8 mouse cellular contexts compared by ENCODE assay signal in the genomic region with DNA sequence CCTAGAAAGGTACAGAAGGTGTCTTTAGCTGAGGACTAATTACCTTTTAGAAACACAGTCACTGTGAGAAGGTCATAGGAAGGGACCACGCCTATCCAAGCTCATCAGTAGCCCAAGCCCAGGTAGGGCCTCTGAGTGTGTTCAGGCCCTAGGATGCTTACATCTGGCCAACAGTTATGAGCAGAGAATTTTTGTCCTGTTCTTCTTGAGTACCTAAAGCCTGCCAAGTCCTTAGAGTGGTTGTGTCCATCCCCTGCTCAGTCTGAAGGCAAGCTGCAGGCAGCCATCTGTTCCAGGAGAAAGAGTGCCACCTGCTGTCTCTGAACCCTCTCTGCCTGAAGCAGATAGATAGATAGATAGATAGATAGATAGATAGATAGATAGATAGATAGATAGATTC.
DNase-seq lines count a peak whose midpoint lies in the region; ATAC-seq and TF ChIP-seq lines count a peak whose summit lies in the region.

No protein-coding gene starts in this region.

- H3K36me3 ChIP-seq in hindbrain, embryonic 16.5 days (ENCODE audit: control insufficient read depth, insufficient read depth, low read length) = no peaks in the 10 kb centered on the region
- H3K36me3 ChIP-seq in stomach, postnatal 0 days (ENCODE audit: control insufficient read depth, insufficient read depth, low read length) = no peaks in the 10 kb centered on the region

- WGBS in hindbrain, embryonic 16.5 days = 96% methylated on average over 1 of the region's 1 CpGs
- 87% methylated on average over 1 of the region's 1 CpGs for WGBS in stomach, postnatal 0 days

- no peak for DNase-seq in frontal cortex, postnatal 25 days (ENCODE audit: low spot score in 2 of 2)
- DNase-seq in 3T3-L1 (ENCODE audit: low read depth, low spot score) (peak; percentile 76), liver (no peak)
- peak; percentile 27 to 55 for DNase-seq in adrenal gland, postnatal 36 days
- DNase-seq in left cerebral cortex, postnatal 25 days (ENCODE audit: low spot score in 2 of 2) = peak; percentile 63 to 89
- DNase-seq in stomach, postnatal 0 days (ENCODE audit: low spot score) = no peak

- no peaks in the 10 kb centered on the region for H3K4me1 ChIP-seq in hindbrain, embryonic 16.5 days (ENCODE audit: control insufficient read depth, insufficient read depth, low read depth, low read length)
- no peaks in the 10 kb centered on the region for H3K4me1 ChIP-seq in stomach, postnatal 0 days (replicated peaks; ENCODE audit: control insufficient read depth, insufficient read depth)

- intact Hi-C loops in left cerebral cortex, postnatal 25 days (cut with DNase I) = loop anchor here (5.0 kb wide), 8 partner anchors 103 to 718 kb away; partner anchors contain the start of gene Atp1b1

- no peaks in the 10 kb centered on the region for H3K27me3 ChIP-seq in hindbrain, embryonic 16.5 days (replicated peaks; ENCODE audit: control insufficient read depth, insufficient read depth, low read length)
- no peaks in the 10 kb centered on the region for H3K27me3 ChIP-seq in stomach, postnatal 0 days (ENCODE audit: control insufficient read depth, insufficient read depth, low read length)

- peak; percentile 80 for ATAC-seq in frontal cortex, adult (ENCODE audit: low TSS enrichment)
- ATAC-seq in hindbrain, embryonic 16.5 days = peak; percentile 76
- ATAC-seq in stomach, postnatal 0 days (ENCODE audit: low FRiP score, low TSS enrichment) = no peak

- H3K9ac ChIP-seq in hindbrain, embryonic 16.5 days (ENCODE audit: low read depth, low read length) = no peak overlapping the region
- no peak overlapping the region for H3K9ac ChIP-seq in stomach, postnatal 0 days (ENCODE audit: low read length)

- no peak overlapping the region for H3K4me2 ChIP-seq in hindbrain, embryonic 16.5 days (ENCODE audit: low read length)
- H3K4me2 ChIP-seq in stomach, postnatal 0 days (replicated peaks; ENCODE audit: low read depth) = no peak overlapping the region

- peak; percentile 68 for TF ChIP-seq CTCF in stomach, postnatal 0 days (IDR thresholded peaks at IDR 0.05; ENCODE audit: low read depth)

- no peak overlapping the region for H3K27ac ChIP-seq in hindbrain, embryonic 16.5 days (ENCODE audit: low read depth, low read length)
- H3K27ac ChIP-seq in stomach, postnatal 0 days (replicated peaks) = no peak overlapping the region

- no peak for TF ChIP-seq EP300 in stomach, postnatal 0 days (optimal IDR thresholded peaks at IDR 0.05)

- H3K4me3 ChIP-seq in hindbrain, embryonic 16.5 days (ENCODE audit: low read length) = no peak overlapping the region
- no peak overlapping the region for H3K4me3 ChIP-seq in stomach, postnatal 0 days (ENCODE audit: low read depth, low read length)

- H3K9me3 ChIP-seq in hindbrain, embryonic 16.5 days (ENCODE audit: control insufficient read depth, low read length) = no peaks in the 10 kb centered on the region
- H3K9me3 ChIP-seq in stomach, postnatal 0 days (ENCODE audit: control insufficient read depth, low read length) = no peaks in the 10 kb centered on the region

Comparison
In these comparisons a context has a peak if more than half of its experiments do, and no peak if none do; other contexts are left out.
1. DNase-seq: peak in 3T3-L1 (single experiment), adrenal gland, postnatal 36 days (2 of 2) and left cerebral cortex, postnatal 25 days (2 of 2); none in frontal cortex, postnatal 25 days (0 of 2), stomach, postnatal 0 days (single experiment) and liver (single experiment).